Mouse (Mus musculus): ENCODE data around the gene Ppm1l. TPM values are rescaled to one million over a fixed set of nuclear protein-coding genes. Genes with fewer than 3 reads are reported as not detected.

The Ppm1l gene
- polyA plus RNA-seq, 1 experiment from 2014 or later, result 6.0 TPM

GRCm38 (mm10) chr3:69319061-69319720 lies 2.5 kb downstream of the Ppm1l start:
- 54% methylated on average over 6 of the region's 6 CpGs for WGBS
- H3K4me2 ChIP-seq (replicated peaks; ENCODE audit: low read depth), result peak overlapping the region; percentile 93
- no peaks in the 10 kb centered on the region for H3K36me3 ChIP-seq (ENCODE audit: control insufficient read depth, insufficient read depth, low read length)
- no peak for DNase-seq (ENCODE audit: low spot score)
- H3K27me3 ChIP-seq (ENCODE audit: control insufficient read depth, insufficient read depth, low read length), result no peaks in the 10 kb centered on the region
- peaks cover 3% of the 10 kb centered on the region for H3K4me1 ChIP-seq (replicated peaks; ENCODE audit: control insufficient read depth, insufficient read depth)
- H3K9me3 ChIP-seq (ENCODE audit: control insufficient read depth, low read length), result no peaks in the 10 kb centered on the region
- no peak overlapping the region for H3K27ac ChIP-seq (replicated peaks)
- peak overlapping the region; percentile 75 for H3K4me3 ChIP-seq (ENCODE audit: low read depth, low read length)
- TF ChIP-seq CTCF (IDR thresholded peaks at IDR 0.05; ENCODE audit: low read depth) (no peak), EP300 (optimal IDR thresholded peaks at IDR 0.05) (no peak)
- no peak for ATAC-seq (ENCODE audit: low FRiP score, low TSS enrichment)
- no peak overlapping the region for H3K9ac ChIP-seq (ENCODE audit: low read length)

- Histone ChIP-seq H3K36me3 (ENCODE audit: control insufficient read depth, insufficient read depth, low read length) (no peaks in the 10 kb centered on the region), H3K9me3 (ENCODE audit: control insufficient read depth, low read length) (no peaks in the 10 kb centered on the region), H3K27ac (replicated peaks) (no peak overlapping the region), H3K4me2 (replicated peaks; ENCODE audit: low read depth) (no peak overlapping the region), H3K9ac (ENCODE audit: low read length) (no peak overlapping the region), H3K27me3 (ENCODE audit: control insufficient read depth, insufficient read depth, low read length) (no peaks in the 10 kb centered on the region), H3K4me3 (ENCODE audit: low read depth, low read length) (no peak overlapping the region), H3K4me1 (replicated peaks; ENCODE audit: control insufficient read depth, insufficient read depth) (no peaks in the 10 kb centered on the region)
- WGBS, result 69% methylated on average over 3 of the region's 3 CpGs
- DNase-seq (ENCODE audit: low spot score) (no peak), ATAC-seq (ENCODE audit: low FRiP score, low TSS enrichment) (no peak)
- no peak for TF ChIP-seq EP300 (optimal IDR thresholded peaks at IDR 0.05)
- TF ChIP-seq CTCF (IDR thresholded peaks at IDR 0.05; ENCODE audit: low read depth), result no peak
Observed at GRCm38 (mm10) chr3:69323982-69324381, 7.3 kb downstream of the Ppm1l start.

GRCm38 (mm10) chr3:69329910-69330309 lies 13.2 kb downstream of the Ppm1l start:
- Histone ChIP-seq H3K27me3 (ENCODE audit: control insufficient read depth, insufficient read depth, low read length) (no peaks in the 10 kb centered on the region), H3K9me3 (ENCODE audit: control insufficient read depth, low read length) (no peaks in the 10 kb centered on the region), H3K4me3 (ENCODE audit: low read depth, low read length) (no peak overlapping the region), H3K36me3 (ENCODE audit: control insufficient read depth, insufficient read depth, low read length) (no peaks in the 10 kb centered on the region), H3K27ac (replicated peaks) (no peak overlapping the region), H3K4me2 (replicated peaks; ENCODE audit: low read depth) (no peak overlapping the region), H3K9ac (ENCODE audit: low read length) (no peak overlapping the region), H3K4me1 (replicated peaks; ENCODE audit: control insufficient read depth, insufficient read depth) (no peaks in the 10 kb centered on the region; the same call in 1 of the 2 replicates)
- TF ChIP-seq CTCF (IDR thresholded peaks at IDR 0.05; ENCODE audit: low read depth) (no peak), EP300 (optimal IDR thresholded peaks at IDR 0.05) (no peak)
- WGBS, result 61% methylated on average over 5 of the region's 5 CpGs
- ATAC-seq (ENCODE audit: low FRiP score, low TSS enrichment) (no peak), DNase-seq (ENCODE audit: low spot score) (no peak)

- H3K27ac ChIP-seq (replicated peaks), result no peak overlapping the region
- no peak overlapping the region for H3K4me3 ChIP-seq (ENCODE audit: low read depth, low read length)
- H3K9me3 ChIP-seq (ENCODE audit: control insufficient read depth, low read length), result no peaks in the 10 kb centered on the region
- ATAC-seq (ENCODE audit: low FRiP score, low TSS enrichment) (no peak), DNase-seq (ENCODE audit: low spot score) (no peak)
- 56% methylated on average over 9 of the region's 9 CpGs for WGBS
- TF ChIP-seq EP300 (optimal IDR thresholded peaks at IDR 0.05) (no peak), CTCF (IDR thresholded peaks at IDR 0.05; ENCODE audit: low read depth) (no peak)
- H3K4me2 ChIP-seq (replicated peaks; ENCODE audit: low read depth), result no peak overlapping the region
- H3K36me3 ChIP-seq (ENCODE audit: control insufficient read depth, insufficient read depth, low read length), result no peaks in the 10 kb centered on the region
- no peaks in the 10 kb centered on the region; the same call in 1 of the 2 replicates for H3K4me1 ChIP-seq (replicated peaks; ENCODE audit: control insufficient read depth, insufficient read depth)
- no peaks in the 10 kb centered on the region for H3K27me3 ChIP-seq (ENCODE audit: control insufficient read depth, insufficient read depth, low read length)
- no peak overlapping the region for H3K9ac ChIP-seq (ENCODE audit: low read length)
Observed at GRCm38 (mm10) chr3:69333819-69334218, 17.2 kb downstream of the Ppm1l start.

- Histone ChIP-seq H3K9ac (ENCODE audit: low read length) (no peak overlapping the region), H3K4me3 (ENCODE audit: low read depth, low read length) (no peak overlapping the region), H3K27ac (replicated peaks) (no peak overlapping the region), H3K4me2 (replicated peaks; ENCODE audit: low read depth) (no peak overlapping the region), H3K9me3 (ENCODE audit: control insufficient read depth, low read length) (no peaks in the 10 kb centered on the region), H3K36me3 (ENCODE audit: control insufficient read depth, insufficient read depth, low read length) (no peaks in the 10 kb centered on the region), H3K27me3 (ENCODE audit: control insufficient read depth, insufficient read depth, low read length) (no peaks in the 10 kb centered on the region), H3K4me1 (replicated peaks; ENCODE audit: control insufficient read depth, insufficient read depth) (no peaks in the 10 kb centered on the region)
- WGBS, result 38% methylated on average over 1 of the region's 1 CpGs
- TF ChIP-seq EP300 (optimal IDR thresholded peaks at IDR 0.05) (no peak), CTCF (IDR thresholded peaks at IDR 0.05; ENCODE audit: low read depth) (no peak)
- DNase-seq (ENCODE audit: low spot score), result no peak
- ATAC-seq (ENCODE audit: low FRiP score, low TSS enrichment), result no peak
Observed at GRCm38 (mm10) chr3:69340486-69340885, 23.8 kb downstream of the Ppm1l start.

- Histone ChIP-seq H3K27me3 (ENCODE audit: control insufficient read depth, insufficient read depth, low read length) (no peaks in the 10 kb centered on the region), H3K4me2 (replicated peaks; ENCODE audit: low read depth) (no peak overlapping the region), H3K4me3 (ENCODE audit: low read depth, low read length) (no peak overlapping the region), H3K36me3 (ENCODE audit: control insufficient read depth, insufficient read depth, low read length) (no peaks in the 10 kb centered on the region), H3K9me3 (ENCODE audit: control insufficient read depth, low read length) (no peaks in the 10 kb centered on the region), H3K27ac (replicated peaks) (no peak overlapping the region), H3K4me1 (replicated peaks; ENCODE audit: control insufficient read depth, insufficient read depth) (no peaks in the 10 kb centered on the region), H3K9ac (ENCODE audit: low read length) (no peak overlapping the region)
- no peak for TF ChIP-seq CTCF (IDR thresholded peaks at IDR 0.05; ENCODE audit: low read depth)
- no peak for TF ChIP-seq EP300 (optimal IDR thresholded peaks at IDR 0.05)
- no peak for ATAC-seq (ENCODE audit: low FRiP score, low TSS enrichment)
- DNase-seq (ENCODE audit: low spot score), result no peak
Observed at GRCm38 (mm10) chr3:69340971-69341370, 24.3 kb downstream of the Ppm1l start.

All from stomach, postnatal 0 days (tissue).